8 mouse cellular contexts compared by ENCODE assay signal in the genomic region with DNA sequence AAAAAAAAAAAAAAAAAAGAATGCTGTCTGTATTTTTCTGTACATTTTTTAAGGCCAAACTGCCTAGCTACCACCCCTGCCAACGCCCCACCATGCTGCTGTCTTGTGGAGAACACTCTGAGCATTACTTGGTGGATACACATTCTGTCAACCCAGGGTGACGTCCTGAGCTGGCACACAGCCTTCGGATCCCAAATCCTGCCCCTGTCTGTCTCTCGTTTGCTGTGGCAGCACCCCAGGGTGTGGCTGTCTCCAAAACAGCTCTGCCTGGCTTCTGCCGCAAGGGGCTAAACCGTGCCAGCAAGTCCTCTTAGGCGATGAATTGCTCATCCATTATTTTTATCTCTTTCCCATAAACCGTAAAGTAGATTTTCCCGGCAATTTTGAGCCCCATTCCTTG. TPM values are rescaled to one million over a fixed set of nuclear protein-coding genes. Genes with fewer than 3 reads are reported as not detected.
DNase-seq lines count a peak whose midpoint lies in the region.

No protein-coding gene starts in this region.

- DNase-seq in kidney, postnatal 4 days, result peak; percentile 16 to 21
- no peak for DNase-seq in kidney, adult 11 months
- DNase-seq in cerebellum, adult 9-11 months, result peak; percentile 77
- peak; percentile 36 to 51 for DNase-seq in heart, postnatal 14 days
- peak; percentile 40 to 53 for DNase-seq in right cerebral cortex, postnatal 10 days (ENCODE audit: low spot score in 2 of 2)
- no peak for DNase-seq in yolk sac, embryonic 10.5 days (ENCODE audit: low spot score)
- DNase-seq in embryo, embryonic 10 days (ENCODE audit: low spot score), result no peak
- DNase-seq in thymus, postnatal 14 days, result no peak

- intact Hi-C loops in heart, postnatal 14 days (cut with DNase I), result loop anchor here (10.0 kb wide), 1 partner anchor 498 kb away; no protein-coding TSS in a partner anchor

RNA-seq across cellular contexts. Expression of a gene that starts 29.7 kb away (rescaled TPM):
- 1 to 10 TPM in 1 of 2 experiments, under 1 TPM in 1; 1.00 to 1.6 TPM for total RNA-seq in heart, postnatal 14 days (2021)

RNA-seq across cellular contexts. Expression of a gene that starts 51.8 kb away (rescaled TPM):
- 10 to 100 TPM; 40.9 to 42.7 TPM for total RNA-seq in heart, postnatal 14 days (2021)

RNA-seq across cellular contexts. Expression of a gene that starts 54.6 kb away (rescaled TPM):
- 1 to 10 TPM; 5.7 to 6.8 TPM for total RNA-seq in heart, postnatal 14 days (2021)

Comparison
In these comparisons a context has a peak if more than half of its experiments do, and no peak if none do; other contexts are left out.
1. DNase-seq: peak in kidney, postnatal 4 days (2 of 2), cerebellum, adult 9-11 months (single experiment), heart, postnatal 14 days (2 of 2) and right cerebral cortex, postnatal 10 days (2 of 2); none in kidney, adult 11 months (single experiment), yolk sac, embryonic 10.5 days (single experiment), embryo, embryonic 10 days (single experiment) and thymus, postnatal 14 days (single experiment).